Mouse (Mus musculus) bone marrow macrophage, adult 2 months (primary cell): ENCODE results near the gene BC107364.

Experiments
- CTCF ChIP-seq: IDR thresholded peaks from 2 replicates; pipeline ENCODE4 v1.5.1; 2012; ENCODE audit warnings: low read depth, mild to moderate bottlenecking, low read length, moderate library complexity
- POLR2A ChIP-seq: IDR thresholded peaks from 2 replicates; pipeline ENCODE4 v1.6.1; 2012; ENCODE audit warnings: mild to moderate bottlenecking, low read depth, low read length, borderline replicate concordance

DNA sequence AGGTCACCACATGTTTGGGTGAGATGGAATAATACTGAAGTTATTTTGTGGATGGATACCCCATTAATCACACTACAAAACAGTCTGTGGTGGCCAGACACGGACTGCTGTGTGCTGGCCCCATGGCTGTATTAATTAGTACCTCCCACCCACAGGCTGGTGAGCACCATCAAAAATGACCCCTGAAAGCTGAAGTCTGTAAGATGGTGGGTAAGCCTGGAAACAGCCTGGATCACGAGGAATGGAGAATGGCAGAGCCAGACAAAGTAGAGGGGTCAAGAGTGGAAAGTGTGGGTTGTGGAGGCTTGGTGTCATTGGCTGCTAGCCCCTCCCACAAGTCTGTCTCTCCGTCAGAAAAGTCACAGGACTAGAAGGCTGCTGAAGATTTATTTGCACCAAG is 31.3 kb downstream of the BC107364 start:
- TF ChIP-seq POLR2A (no peak), CTCF (no peak)
